Mouse (Mus musculus) MEL (cell line): Measurements from ENCODE around the gene Glul. TPM values are rescaled to one million over a fixed set of nuclear protein-coding genes. Genes with fewer than 3 reads are reported as not detected.

Source experiments
- DNase-seq: peaks from one replicate; pipeline ENCODE4 v3.0.0; 2011; ENCODE audit warnings: low read depth, low spot score
- H3K27ac ChIP-seq: 2 replicates; pipeline ENCODE4 v1.5.1; 2012; ENCODE audit warnings: low read depth, mild to moderate bottlenecking, control low read depth, low read length, moderate library complexity; ENCODE audit not compliant: control insufficient read depth
- H3K27me3 ChIP-seq, 2 experiments: fragments of 150-350 bp in 1 of 2; sonication (generic) in 1 of 2; 2 replicates each; pipeline ENCODE4 v1.6.1; 2012; ENCODE audit warnings: low read length in 2 of 2, mild to moderate bottlenecking in 2 of 2, improper control_type of control experiment in 1 of 2, moderate library complexity in 1 of 2; ENCODE audit not compliant: insufficient read depth in 2 of 2, control insufficient read depth in 1 of 2
- H3K36me3 ChIP-seq, 2 experiments: 2 replicates each; pipeline ENCODE4 v1.6.1; 2012 to 2014; ENCODE audit warnings: low read length in 2 of 2, improper control_type of control experiment in 1 of 2, inconsistent platforms in 1 of 2, mild to moderate bottlenecking in 1 of 2; ENCODE audit not compliant: insufficient read depth in 2 of 2, control insufficient read depth in 1 of 2
- H3K4me1 ChIP-seq, 2 experiments: fragments of 150-350 bp in 1 of 2; sonication (generic) in 1 of 2; 2 replicates each; pipeline ENCODE4 v1.6.1; 2012; ENCODE audit warnings: low read length in 2 of 2, improper control_type of control experiment in 1 of 2, mild to moderate bottlenecking in 1 of 2; ENCODE audit not compliant: insufficient read depth in 2 of 2, control insufficient read depth in 1 of 2
- H3K4me3 ChIP-seq, 2 experiments: fragments of 150-350 bp in 1 of 2; sonication (generic) in 1 of 2; 2 replicates each; pipeline ENCODE4 v1.5.1; 2012; ENCODE audit warnings: low read depth in 2 of 2, low read length in 2 of 2, mild to moderate bottlenecking in 2 of 2, moderate library complexity in 2 of 2, control low read depth in 1 of 2, improper control_type of control experiment in 1 of 2; ENCODE audit not compliant: control insufficient read depth in 1 of 2, insufficient read depth in 1 of 2
- H3K79me2 ChIP-seq: 2 replicates; pipeline ENCODE4 v1.6.1; 2012; ENCODE audit warnings: mild to moderate bottlenecking, low read length, moderate library complexity; ENCODE audit not compliant: control insufficient read depth, poor library complexity, insufficient read depth
- H3K9ac ChIP-seq: 2 replicates; pipeline ENCODE4 v1.6.1; 2012; ENCODE audit warnings: low read depth, mild to moderate bottlenecking, control low read depth, low read length, moderate library complexity; ENCODE audit not compliant: control insufficient read depth, poor library complexity, severe bottlenecking
- H3K9me3 ChIP-seq: fragments of 150-350 bp; sonication (generic); replicated peaks from 2 replicates; pipeline ENCODE4 v1.6.1; 2012; ENCODE audit warnings: mild to moderate bottlenecking, low read length, improper control_type of control experiment, moderate library complexity; ENCODE audit not compliant: insufficient read depth
- BHLHE40 ChIP-seq: IDR thresholded peaks from 2 replicates; pipeline ENCODE4 v1.6.1; 2012; ENCODE audit warnings: low read depth, mild to moderate bottlenecking, inconsistent platforms, low read length, improper control_type of control experiment, borderline replicate concordance
- CHD2 ChIP-seq: IDR thresholded peaks from 2 replicates; pipeline ENCODE4 v1.6.1; 2011; ENCODE audit warnings: low read length, improper control_type of control experiment
- CTCF ChIP-seq, 3 experiments: IDR thresholded peaks in 2 of 3; conservative IDR thresholded peaks in 1 of 3; 2 replicates each; pipeline ENCODE4 v1.5.1; 2011 to 2012; ENCODE audit warnings: low read length in 3 of 3, low read depth in 2 of 3, mild to moderate bottlenecking in 2 of 3, improper control_type of control experiment in 1 of 3, inconsistent platforms in 1 of 3, mixed read lengths in 1 of 3, moderate library complexity in 1 of 3; ENCODE audit not compliant: control insufficient read depth in 1 of 3, insufficient read depth in 1 of 3, poor library complexity in 1 of 3, severe bottlenecking in 1 of 3
- E2F4 ChIP-seq: IDR thresholded peaks from 2 replicates; pipeline ENCODE4 v1.6.1; 2011; ENCODE audit warnings: low read depth, low read length, improper control_type of control experiment, borderline replicate concordance
- GATA1 ChIP-seq: IDR thresholded peaks from 2 replicates; pipeline ENCODE4 v1.6.1; 2011; ENCODE audit warnings: low read depth, low read length, improper control_type of control experiment
- HCFC1 ChIP-seq: IDR thresholded peaks from 2 replicates; pipeline ENCODE4 v1.6.1; 2012; ENCODE audit warnings: low read depth, mild to moderate bottlenecking, inconsistent platforms, low read length, improper control_type of control experiment, moderate library complexity
- JUND ChIP-seq: IDR thresholded peaks from 2 replicates; pipeline ENCODE4 v1.6.1; 2011; ENCODE audit warnings: low read depth, mild to moderate bottlenecking, improper control_type of control experiment, low read length
- MAZ ChIP-seq: IDR thresholded peaks from 2 replicates; pipeline ENCODE4 v1.6.1; 2012; ENCODE audit warnings: low read depth, mild to moderate bottlenecking, inconsistent platforms, low read length, improper control_type of control experiment
- MEF2A ChIP-seq: IDR thresholded peaks from 2 replicates; pipeline ENCODE4 v1.6.1; 2014; ENCODE audit warnings: low read depth, mild to moderate bottlenecking, inconsistent platforms, low read length, improper control_type of control experiment; ENCODE audit not compliant: poor library complexity, insufficient replicate concordance, severe bottlenecking; ENCODE audit errors: extremely low read depth
- MXI1 ChIP-seq: IDR thresholded peaks from 2 replicates; pipeline ENCODE4 v1.6.1; 2011; ENCODE audit warnings: mild to moderate bottlenecking, low read depth, low read length, improper control_type of control experiment
- MYC ChIP-seq: IDR thresholded peaks from 2 replicates; pipeline ENCODE4 v1.6.1; 2011; ENCODE audit warnings: low read depth, mild to moderate bottlenecking, low read length, improper control_type of control experiment, moderate library complexity
- NELFE ChIP-seq: IDR thresholded peaks from 2 replicates; pipeline ENCODE4 v1.6.1; 2011; ENCODE audit warnings: low read depth, low read length, improper control_type of control experiment
- NRF1 ChIP-seq: IDR thresholded peaks from 2 replicates; pipeline ENCODE4 v1.6.1; 2014; ENCODE audit warnings: low read depth, mild to moderate bottlenecking, inconsistent platforms, low read length, improper control_type of control experiment, moderate library complexity; ENCODE audit not compliant: poor library complexity, insufficient read depth, severe bottlenecking
- POLR2A ChIP-seq, 2 experiments: IDR thresholded peaks; 2 replicates each; pipeline ENCODE4 v1.6.1; 2011 to 2012; ENCODE audit warnings: low read length in 2 of 2, mild to moderate bottlenecking in 2 of 2, control low read depth in 1 of 2, improper control_type of control experiment in 1 of 2, low read depth in 1 of 2, moderate library complexity in 1 of 2; ENCODE audit not compliant: control insufficient read depth in 1 of 2, insufficient read depth in 1 of 2, poor library complexity in 1 of 2
- RCOR1 ChIP-seq: IDR thresholded peaks from 2 replicates; pipeline ENCODE4 v1.6.1; 2012; ENCODE audit warnings: low read depth, mild to moderate bottlenecking, inconsistent platforms, low read length, improper control_type of control experiment
- SMC3 ChIP-seq: IDR thresholded peaks from 2 replicates; pipeline ENCODE4 v1.6.1; 2011; ENCODE audit warnings: low read depth, low read length, improper control_type of control experiment
- TBP ChIP-seq: IDR thresholded peaks from 2 replicates; pipeline ENCODE4 v1.8.0; 2011; ENCODE audit warnings: low read depth, low read length, improper control_type of control experiment
- USF1 ChIP-seq: IDR thresholded peaks from 2 replicates; pipeline ENCODE4 v1.6.1; 2014; ENCODE audit warnings: low read depth, mild to moderate bottlenecking, inconsistent platforms, low read length, improper control_type of control experiment, moderate library complexity
- USF2 ChIP-seq, 2 experiments: IDR thresholded peaks; 2 replicates each; pipeline ENCODE4 v1.6.1; 2011 to 2012; ENCODE audit warnings: improper control_type of control experiment in 2 of 2, low read length in 2 of 2, borderline replicate concordance in 1 of 2, inconsistent platforms in 1 of 2, low read depth in 1 of 2, mild to moderate bottlenecking in 1 of 2; ENCODE audit not compliant: insufficient read depth in 1 of 2
- ZC3H11A ChIP-seq: IDR thresholded peaks from 2 replicates; pipeline ENCODE4 v1.6.1; 2012; ENCODE audit warnings: low read depth, mild to moderate bottlenecking, inconsistent platforms, low read length, improper control_type of control experiment
- ZMIZ1 ChIP-seq: IDR thresholded peaks from 2 replicates; pipeline ENCODE4 v1.6.1; 2012; ENCODE audit warnings: low read depth, mild to moderate bottlenecking, inconsistent platforms, low read length, improper control_type of control experiment, moderate library complexity
- ZNF384 ChIP-seq: IDR thresholded peaks from 2 replicates; pipeline ENCODE4 v1.6.1; 2012; ENCODE audit warnings: low read depth, mild to moderate bottlenecking, inconsistent platforms, low read length, improper control_type of control experiment
- polyA plus RNA-seq, 2 experiments: library from polyadenylated mRNA; stranded (reverse) in 1 of 2; unstranded in 1 of 2; fragments of >175 nt in 1 of 2; fragments of >200 nt in 1 of 2; gene quantifications; 2 replicates each; pipeline versions ENCODE4 v1.2.1 to v1.2.4; 2012; ENCODE audit warnings: low replicate concordance in 2 of 2, low read depth in 1 of 2; ENCODE audit not compliant: insufficient read length in 2 of 2, insufficient read depth in 1 of 2, missing spikeins in 1 of 2
- total RNA-seq: library from RNA; depleted of rRNA; stranded (reverse); fragments of 300-350 nt; gene quantifications from 2 replicates; pipeline ENCODE4 v1.2.3, GENCODE M21; 2012

Gene Glul
- total and polyA plus RNA-seq, 3 experiments, result 47.2 to 81.1 TPM; not detected in 1

DNA sequence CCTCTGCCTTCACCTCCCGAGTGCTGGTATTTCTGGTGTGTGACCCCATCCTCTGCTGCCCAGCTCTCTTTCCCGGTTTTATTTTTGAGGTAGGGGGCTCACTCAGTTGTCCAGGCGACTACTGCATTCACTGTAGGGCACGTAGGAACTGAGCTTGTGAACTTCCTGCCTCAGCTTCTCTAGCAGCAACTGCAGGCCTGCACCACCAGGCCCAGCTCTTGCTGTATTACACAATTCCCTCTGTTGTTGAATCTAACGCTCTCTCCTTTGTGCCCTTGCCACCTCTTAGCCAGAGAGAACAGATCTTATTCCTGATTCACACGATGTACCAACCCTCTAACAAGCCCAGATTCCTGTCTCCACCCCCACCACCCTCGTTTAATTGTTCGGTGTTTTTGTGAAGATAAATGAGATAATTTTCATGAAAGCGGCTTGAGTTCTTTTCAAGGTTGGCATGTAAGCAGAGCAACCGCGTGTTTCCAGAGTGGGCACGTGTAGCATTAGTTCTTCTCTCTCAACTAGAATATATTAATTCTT is 36.2 kb downstream of the Glul start:
- no peaks in the 10 kb centered on the region for H3K27me3 ChIP-seq
- H3K4me3 ChIP-seq, result no peak overlapping the region
- no peak overlapping the region for H3K27ac ChIP-seq
- no peak for DNase-seq
- H3K4me1 ChIP-seq, result no peaks in the 10 kb centered on the region
- no peaks in the 10 kb centered on the region for H3K79me2 ChIP-seq
- H3K36me3 ChIP-seq, result no peaks in the 10 kb centered on the region
- H3K9ac ChIP-seq, result no peak overlapping the region
- H3K9me3 ChIP-seq, result no peaks in the 10 kb centered on the region
- TF ChIP-seq NELFE (no peak), TBP (no peak), USF2 (IDR thresholded peaks at IDR 0.05; ENCODE audit: borderline replicate concordance in 1 of 2, insufficient read depth in 1 of 2, low read depth in 1 of 2, low read length in 2 of 2) (no peak), CHD2 (no peak), MXI1 (no peak)

DNA sequence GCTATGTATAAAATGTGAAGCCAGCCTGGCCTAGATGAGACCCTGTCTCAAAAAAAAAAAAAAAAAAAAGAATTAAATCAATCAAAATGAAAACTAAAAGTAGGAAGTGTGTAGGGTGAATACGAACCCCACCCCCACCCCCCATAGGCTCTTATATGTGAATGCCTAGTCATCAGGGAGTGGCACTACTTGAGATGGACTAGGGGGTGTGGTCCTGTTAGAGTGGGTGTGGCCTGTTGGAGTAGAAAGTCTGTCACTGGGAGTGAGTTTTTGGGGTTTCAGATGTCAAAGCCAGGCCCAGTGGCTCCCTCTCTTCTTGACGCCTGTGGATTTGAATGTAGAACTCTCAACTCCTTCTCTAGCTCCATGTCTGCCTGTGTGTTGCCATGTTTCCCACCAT is 37.3 kb downstream of the Glul start:
- DNase-seq, result peak; percentile 14
- no peak overlapping the region for H3K9ac ChIP-seq
- H3K36me3 ChIP-seq, result no peaks in the 10 kb centered on the region
- no peak overlapping the region for H3K27ac ChIP-seq
- no peaks in the 10 kb centered on the region for H3K79me2 ChIP-seq
- no peaks in the 10 kb centered on the region for H3K27me3 ChIP-seq
- H3K4me3 ChIP-seq, result no peak overlapping the region
- H3K9me3 ChIP-seq, result no peaks in the 10 kb centered on the region
- H3K4me1 ChIP-seq, result no peaks in the 10 kb centered on the region
- TF ChIP-seq MYC, result no peak
- no peak for TF ChIP-seq NRF1
- TF ChIP-seq GATA1, result no peak
- no peak for TF ChIP-seq ZMIZ1
- TF ChIP-seq USF1, result no peak
- TF ChIP-seq BHLHE40, result no peak
- no peak for TF ChIP-seq MAZ
- TF ChIP-seq JUND, result no peak
- TF ChIP-seq CHD2, result no peak
- no peak for TF ChIP-seq CTCF (IDR thresholded peaks at IDR 0.05 in 2 of 3, conservative IDR thresholded peaks at IDR 0.05 in 1 of 3; ENCODE audit: control insufficient read depth in 1 of 3, insufficient read depth in 1 of 3, low read depth in 2 of 3, low read length in 3 of 3, poor library complexity in 1 of 3, severe bottlenecking in 1 of 3)
- TF ChIP-seq POLR2A (IDR thresholded peaks at IDR 0.05; ENCODE audit: control insufficient read depth in 1 of 2, insufficient read depth in 1 of 2, low read depth in 1 of 2, low read length in 2 of 2, poor library complexity in 1 of 2), result no peak
- TF ChIP-seq E2F4, result no peak
- no peak for TF ChIP-seq USF2 (IDR thresholded peaks at IDR 0.05; ENCODE audit: borderline replicate concordance in 1 of 2, insufficient read depth in 1 of 2, low read depth in 1 of 2, low read length in 2 of 2)
- TF ChIP-seq SMC3, result no peak
- no peak for TF ChIP-seq ZC3H11A
- TF ChIP-seq MEF2A, result no peak
- TF ChIP-seq RCOR1, result no peak
- TF ChIP-seq ZNF384, result no peak
- no peak for TF ChIP-seq HCFC1
